Mouse (Mus musculus): ENCODE data around the gene Ccdc170. TPM values are rescaled to one million over a fixed set of nuclear protein-coding genes. Genes with fewer than 3 reads are reported as not detected.

The Ccdc170 gene
- polyA plus RNA-seq, 1 experiment from 2014 or later = 0.11 TPM

DNA sequence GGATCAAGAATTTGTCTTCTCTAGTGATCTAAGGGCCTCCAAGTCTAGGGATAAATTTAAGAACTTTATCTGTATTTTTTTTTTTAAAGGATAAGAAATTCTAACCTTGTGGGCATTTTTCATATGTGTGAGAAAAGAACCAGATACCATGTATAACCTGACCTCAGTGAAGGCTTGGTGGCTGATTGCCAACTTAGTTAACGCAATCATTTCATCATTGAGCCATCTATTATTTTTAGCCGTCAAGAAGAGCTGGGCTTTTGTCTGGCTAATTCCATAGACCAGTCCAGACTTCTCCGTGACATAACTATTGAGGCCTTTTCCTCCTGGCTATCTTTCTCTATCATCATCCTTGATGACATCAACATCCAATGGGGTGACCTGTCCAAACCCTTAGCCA is 6.9 kb upstream of the Ccdc170 start:
- Histone ChIP-seq H3K4me3 (ENCODE audit: low read depth, low read length) (no peak overlapping the region), H3K9me3 (ENCODE audit: control insufficient read depth, low read length) (no peaks in the 10 kb centered on the region), H3K36me3 (ENCODE audit: control insufficient read depth, insufficient read depth, low read length) (no peaks in the 10 kb centered on the region), H3K9ac (ENCODE audit: low read length) (no peak overlapping the region), H3K4me1 (ENCODE audit: control insufficient read depth, insufficient read depth, low read length) (no peaks in the 10 kb centered on the region), H3K27ac (ENCODE audit: low read depth, low read length) (no peak overlapping the region), H3K4me2 (no peak overlapping the region), H3K27me3 (ENCODE audit: control insufficient read depth, insufficient read depth, low read length) (no peaks in the 10 kb centered on the region)
- ATAC-seq (ENCODE audit: low FRiP score) (no peak), DNase-seq (ENCODE audit: low spot score, missing footprints) (peak; percentile 8)
- WGBS = 89% methylated on average over 3 of the region's 3 CpGs

DNA sequence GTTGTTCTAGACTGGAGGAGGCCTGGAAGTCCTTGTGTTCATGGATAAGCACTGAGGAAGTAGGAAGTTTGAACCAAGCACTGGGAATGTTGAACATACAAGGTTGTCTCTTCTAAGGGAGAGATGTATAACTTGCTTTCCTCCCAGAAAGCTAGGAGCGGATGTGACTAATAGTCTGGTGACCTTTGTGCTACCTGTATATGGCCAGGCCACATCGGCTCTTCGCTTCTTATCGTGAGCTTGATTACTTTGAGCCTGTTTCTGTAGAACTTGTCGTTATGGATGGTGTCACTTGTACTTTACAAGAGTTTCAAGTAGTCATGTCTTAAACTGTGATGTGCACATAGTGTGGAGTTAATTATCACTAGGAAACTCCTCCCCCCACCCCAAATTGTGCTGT is 5.7 kb upstream of the Ccdc170 start:
- H3K36me3 ChIP-seq (ENCODE audit: control insufficient read depth, insufficient read depth, low read length) = no peaks in the 10 kb centered on the region
- no peak overlapping the region for H3K9ac ChIP-seq (ENCODE audit: low read length)
- no peak overlapping the region for H3K4me2 ChIP-seq
- no peak overlapping the region for H3K4me3 ChIP-seq (ENCODE audit: low read depth, low read length)
- ATAC-seq (ENCODE audit: low FRiP score) (no peak), DNase-seq (ENCODE audit: low spot score, missing footprints) (no peak)
- WGBS = 92% methylated on average over 5 of the region's 5 CpGs
- H3K27ac ChIP-seq (ENCODE audit: low read depth, low read length) = no peak overlapping the region
- no peaks in the 10 kb centered on the region for H3K4me1 ChIP-seq (ENCODE audit: control insufficient read depth, insufficient read depth, low read length)
- no peaks in the 10 kb centered on the region for H3K9me3 ChIP-seq (ENCODE audit: control insufficient read depth, low read length)
- no peaks in the 10 kb centered on the region for H3K27me3 ChIP-seq (ENCODE audit: control insufficient read depth, insufficient read depth, low read length)

DNA sequence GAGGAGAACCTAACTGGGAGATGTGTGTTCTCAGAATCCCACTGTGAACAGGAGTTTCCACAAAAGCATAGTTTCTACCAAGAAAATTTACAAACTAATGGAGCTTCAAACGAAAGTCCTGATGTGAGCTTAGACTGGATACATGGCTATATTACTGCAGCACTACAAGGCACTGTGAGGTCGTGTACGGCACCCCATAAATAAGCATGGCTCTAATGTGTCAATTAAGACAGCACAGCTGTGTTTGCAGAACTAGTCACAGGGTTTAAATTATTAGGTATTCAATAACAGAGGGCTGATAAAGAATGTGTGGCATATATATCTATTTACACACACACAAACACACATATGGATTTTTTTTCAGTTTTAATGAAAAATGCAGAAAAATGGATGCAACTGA is 1.4 kb upstream of the Ccdc170 start:
- Histone ChIP-seq H3K4me1 (ENCODE audit: control insufficient read depth, insufficient read depth, low read length) (0 out of 2 replicates have a peak, but pooled peaks cover 3% of the 10 kb centered on the region), H3K27me3 (ENCODE audit: control insufficient read depth, insufficient read depth, low read length) (no peaks in the 10 kb centered on the region), H3K27ac (ENCODE audit: low read depth, low read length) (no peak overlapping the region), H3K36me3 (ENCODE audit: control insufficient read depth, insufficient read depth, low read length) (no peaks in the 10 kb centered on the region), H3K4me3 (ENCODE audit: low read depth, low read length) (no peak overlapping the region), H3K4me2 (no peak overlapping the region), H3K9me3 (ENCODE audit: control insufficient read depth, low read length) (no peaks in the 10 kb centered on the region), H3K9ac (ENCODE audit: low read length) (no peak overlapping the region)
- DNase-seq (ENCODE audit: low spot score, missing footprints) (no peak), ATAC-seq (ENCODE audit: low FRiP score) (no peak)
- WGBS = 93% methylated on average over 3 of the region's 3 CpGs

DNA sequence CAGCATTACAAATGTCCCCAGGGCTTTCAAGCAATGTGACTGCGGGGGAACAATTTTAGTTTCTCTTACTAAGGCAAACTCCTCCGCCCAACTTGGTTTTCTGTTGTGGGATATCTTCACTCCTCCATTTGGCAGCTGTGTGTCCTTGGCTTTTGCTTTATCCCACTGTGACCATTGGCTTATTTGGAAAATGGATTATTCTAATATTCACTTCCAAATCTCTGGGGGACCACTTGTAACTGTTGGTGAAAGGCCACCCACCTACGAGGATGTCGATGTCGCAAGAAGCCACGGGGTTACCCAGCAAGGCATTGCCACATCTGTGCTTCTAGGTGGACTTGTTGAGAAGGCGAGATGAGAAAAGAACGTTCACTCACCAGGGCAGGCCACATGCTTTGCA is 607 bp upstream of the Ccdc170 start:
- Histone ChIP-seq H3K9me3 (ENCODE audit: control insufficient read depth, low read length) (no peaks in the 10 kb centered on the region), H3K27ac (ENCODE audit: low read depth, low read length) (no peak overlapping the region), H3K4me2 (no peak overlapping the region), H3K9ac (ENCODE audit: low read length) (no peak overlapping the region), H3K27me3 (ENCODE audit: control insufficient read depth, insufficient read depth, low read length) (no peaks in the 10 kb centered on the region), H3K4me3 (ENCODE audit: low read depth, low read length) (no peak overlapping the region), H3K36me3 (ENCODE audit: control insufficient read depth, insufficient read depth, low read length) (no peaks in the 10 kb centered on the region), H3K4me1 (ENCODE audit: control insufficient read depth, insufficient read depth, low read length) (0 out of 2 replicates have a peak, but pooled peaks cover 3% of the 10 kb centered on the region)
- no peak for DNase-seq (ENCODE audit: low spot score, missing footprints)
- 81% methylated on average over 8 of the region's 8 CpGs for WGBS
- ATAC-seq (ENCODE audit: low FRiP score) = no peak

DNA sequence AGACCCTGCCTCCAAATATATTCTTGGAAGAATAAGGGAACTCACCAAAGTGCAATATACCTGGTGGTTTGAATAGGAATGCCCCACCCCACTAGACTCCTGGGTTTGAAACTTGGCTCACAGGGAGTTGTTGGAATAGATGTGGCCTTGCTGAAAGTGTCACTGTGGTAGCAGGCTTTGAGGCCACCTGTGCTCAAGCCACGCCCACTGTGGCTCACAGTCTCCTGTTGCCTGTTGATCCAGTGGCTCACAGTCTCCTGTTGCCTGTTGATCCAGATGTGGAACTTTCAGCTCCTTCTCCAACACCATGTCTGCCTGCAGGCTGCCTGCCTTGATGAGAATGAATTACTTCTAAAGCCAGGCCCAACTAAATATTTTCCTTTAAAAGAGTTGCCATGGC is 1.5 kb downstream of the Ccdc170 start:
- Histone ChIP-seq H3K27ac (ENCODE audit: low read depth, low read length) (no peak overlapping the region), H3K9me3 (ENCODE audit: control insufficient read depth, low read length) (no peaks in the 10 kb centered on the region), H3K4me2 (no peak overlapping the region), H3K4me1 (ENCODE audit: control insufficient read depth, insufficient read depth, low read length) (0 out of 2 replicates have a peak, but pooled peaks cover 3% of the 10 kb centered on the region), H3K27me3 (ENCODE audit: control insufficient read depth, insufficient read depth, low read length) (no peaks in the 10 kb centered on the region), H3K4me3 (ENCODE audit: low read depth, low read length) (no peak overlapping the region), H3K9ac (ENCODE audit: low read length) (no peak overlapping the region), H3K36me3 (ENCODE audit: control insufficient read depth, insufficient read depth, low read length) (no peaks in the 10 kb centered on the region)
- 88% methylated on average over 1 of the region's 1 CpGs for WGBS
- ATAC-seq (ENCODE audit: low FRiP score) = no peak
- no peak for DNase-seq (ENCODE audit: low spot score, missing footprints)

DNA sequence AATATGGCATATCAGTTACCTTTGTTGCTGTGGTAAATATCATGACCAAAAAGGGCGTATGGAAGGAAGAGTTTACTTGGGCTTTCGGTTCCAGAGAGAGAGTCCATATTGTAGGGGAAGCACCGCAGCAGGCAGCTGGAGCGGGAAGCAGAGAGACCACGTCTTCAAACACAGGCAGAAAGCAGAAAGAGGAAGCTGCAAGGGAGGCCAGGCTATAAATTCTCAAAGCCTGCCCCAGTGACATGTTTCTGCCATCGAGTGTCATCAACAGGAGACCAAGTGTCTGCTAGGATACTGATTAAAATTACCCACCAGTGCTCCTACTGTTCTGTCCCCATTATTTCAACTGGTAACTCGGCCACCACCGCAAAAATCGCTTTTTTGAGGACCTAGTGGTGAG is 2.7 kb downstream of the Ccdc170 start:
- Histone ChIP-seq H3K36me3 (ENCODE audit: control insufficient read depth, insufficient read depth, low read length) (no peaks in the 10 kb centered on the region), H3K9me3 (ENCODE audit: control insufficient read depth, low read length) (no peaks in the 10 kb centered on the region), H3K4me3 (ENCODE audit: low read depth, low read length) (no peak overlapping the region), H3K27me3 (ENCODE audit: control insufficient read depth, insufficient read depth, low read length) (no peaks in the 10 kb centered on the region), H3K4me1 (ENCODE audit: control insufficient read depth, insufficient read depth, low read length) (0 out of 2 replicates have a peak, but pooled peaks cover 3% of the 10 kb centered on the region), H3K9ac (ENCODE audit: low read length) (no peak overlapping the region), H3K27ac (ENCODE audit: low read depth, low read length) (no peak overlapping the region), H3K4me2 (no peak overlapping the region)
- ATAC-seq (ENCODE audit: low FRiP score) (no peak), DNase-seq (ENCODE audit: low spot score, missing footprints) (no peak)
- 84% methylated on average over 9 of the region's 9 CpGs for WGBS

DNA sequence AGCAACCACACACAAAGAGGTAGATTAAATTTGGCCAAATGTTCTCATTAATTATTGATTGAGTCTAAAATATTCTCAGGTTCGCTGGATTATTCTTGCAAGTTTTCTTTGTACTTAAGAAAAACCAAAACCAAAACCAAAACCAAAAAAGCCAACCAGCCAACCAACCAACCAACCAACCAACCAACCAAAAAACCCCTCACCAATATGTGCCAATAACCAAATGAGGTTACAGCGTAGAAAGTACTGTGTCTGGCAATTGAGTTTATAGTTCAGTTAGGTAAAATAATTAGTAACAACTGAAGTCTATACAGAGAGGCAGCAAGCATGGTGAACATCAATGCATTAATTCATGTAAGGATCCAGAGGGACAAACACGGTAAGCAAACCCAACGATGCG is 7.6 kb downstream of the Ccdc170 start:
- no peak for DNase-seq (ENCODE audit: low spot score, missing footprints)
- H3K4me2 ChIP-seq = no peak overlapping the region
- 67% methylated on average over 5 of the region's 5 CpGs for WGBS
- ATAC-seq (ENCODE audit: low FRiP score) = no peak
- H3K27me3 ChIP-seq (ENCODE audit: control insufficient read depth, insufficient read depth, low read length) = no peaks in the 10 kb centered on the region
- H3K4me3 ChIP-seq (ENCODE audit: low read depth, low read length) = no peak overlapping the region
- no peak overlapping the region for H3K9ac ChIP-seq (ENCODE audit: low read length)
- H3K9me3 ChIP-seq (ENCODE audit: control insufficient read depth, low read length) = no peaks in the 10 kb centered on the region
- H3K36me3 ChIP-seq (ENCODE audit: control insufficient read depth, insufficient read depth, low read length) = no peaks in the 10 kb centered on the region
- no peak overlapping the region for H3K27ac ChIP-seq (ENCODE audit: low read depth, low read length)
- no peaks in the 10 kb centered on the region for H3K4me1 ChIP-seq (ENCODE audit: control insufficient read depth, insufficient read depth, low read length)

DNA sequence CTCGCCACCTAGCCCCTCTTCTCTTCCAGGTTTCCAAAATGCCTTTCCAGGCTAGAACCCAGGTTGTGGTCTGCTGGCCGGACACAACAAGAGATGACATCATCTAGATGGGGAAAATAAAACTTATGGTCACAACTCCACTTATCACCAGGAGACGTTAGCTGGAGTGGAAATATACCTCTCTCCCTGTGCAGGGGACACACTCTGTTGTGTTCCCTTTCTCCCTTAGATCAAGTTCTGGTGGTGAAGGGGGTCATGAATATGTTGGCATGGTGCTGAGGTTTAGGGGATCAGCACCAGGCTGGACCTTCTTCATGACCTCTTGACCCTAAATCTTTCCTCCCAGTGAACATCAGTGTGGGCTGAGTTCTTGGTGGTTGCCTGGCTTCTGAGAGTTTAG is 9.0 kb downstream of the Ccdc170 start:
- Histone ChIP-seq H3K4me1 (ENCODE audit: control insufficient read depth, insufficient read depth, low read length) (no peaks in the 10 kb centered on the region), H3K9ac (ENCODE audit: low read length) (no peak overlapping the region), H3K9me3 (ENCODE audit: control insufficient read depth, low read length) (no peaks in the 10 kb centered on the region), H3K36me3 (ENCODE audit: control insufficient read depth, insufficient read depth, low read length) (no peaks in the 10 kb centered on the region), H3K4me3 (ENCODE audit: low read depth, low read length) (no peak overlapping the region), H3K27ac (ENCODE audit: low read depth, low read length) (no peak overlapping the region), H3K4me2 (no peak overlapping the region), H3K27me3 (ENCODE audit: control insufficient read depth, insufficient read depth, low read length) (no peaks in the 10 kb centered on the region)
- DNase-seq (ENCODE audit: low spot score, missing footprints) (no peak), ATAC-seq (ENCODE audit: low FRiP score) (no peak)
- WGBS = 57% methylated on average over 2 of the region's 3 CpGs

DNA sequence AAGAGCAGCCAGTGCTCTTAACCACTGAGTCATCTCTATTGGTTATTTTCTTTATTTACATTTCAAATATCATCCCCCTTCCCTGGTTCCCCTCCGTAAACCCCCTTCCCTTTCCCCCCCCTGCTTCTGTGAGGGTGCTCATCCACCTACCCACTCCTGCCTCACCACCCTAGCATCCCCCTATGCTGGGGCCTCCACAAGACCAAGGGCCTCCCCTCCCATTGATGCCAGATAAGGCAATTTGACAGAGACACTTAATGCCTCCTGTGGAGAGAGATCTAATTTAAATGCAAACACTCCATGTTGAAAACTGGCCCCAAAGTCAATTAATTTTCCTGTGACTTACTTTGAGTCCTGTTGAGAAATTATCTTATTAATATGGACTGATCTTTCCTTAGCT is 9.7 kb downstream of the Ccdc170 start:
- Histone ChIP-seq H3K36me3 (ENCODE audit: control insufficient read depth, insufficient read depth, low read length) (no peaks in the 10 kb centered on the region), H3K4me3 (ENCODE audit: low read depth, low read length) (no peak overlapping the region), H3K27ac (ENCODE audit: low read depth, low read length) (no peak overlapping the region), H3K4me2 (no peak overlapping the region), H3K4me1 (ENCODE audit: control insufficient read depth, insufficient read depth, low read length) (no peaks in the 10 kb centered on the region), H3K9ac (ENCODE audit: low read length) (no peak overlapping the region), H3K27me3 (ENCODE audit: control insufficient read depth, insufficient read depth, low read length) (no peaks in the 10 kb centered on the region), H3K9me3 (ENCODE audit: control insufficient read depth, low read length) (no peaks in the 10 kb centered on the region)
- DNase-seq (ENCODE audit: low spot score, missing footprints) (no peak), ATAC-seq (ENCODE audit: low FRiP score) (0 out of 2 replicates have a peak, but pooled peaks have one; percentile 33)
- WGBS = 41% methylated on average over 1 of the region's 1 CpGs

DNA sequence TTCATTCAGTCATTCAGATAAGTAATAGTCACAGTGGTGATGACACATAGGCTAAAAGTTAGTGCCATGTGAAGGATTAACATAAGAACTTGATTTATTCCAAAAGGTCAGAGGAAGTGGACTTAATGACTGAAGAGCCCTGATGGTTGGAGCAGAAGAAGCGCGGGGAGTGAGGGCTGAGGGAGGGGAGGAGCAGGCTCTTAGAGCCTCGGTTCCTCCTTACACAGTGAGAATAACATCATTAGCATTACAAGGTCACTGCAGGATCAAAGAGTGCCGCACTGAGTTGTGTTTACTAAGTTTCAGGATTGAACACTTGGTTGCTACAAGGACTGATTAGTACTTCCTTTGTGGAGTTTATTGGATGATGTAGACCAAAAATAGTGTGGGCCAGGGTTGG is 10.6 kb downstream of the Ccdc170 start:
- Histone ChIP-seq H3K27me3 (ENCODE audit: control insufficient read depth, insufficient read depth, low read length) (no peaks in the 10 kb centered on the region), H3K27ac (ENCODE audit: low read depth, low read length) (no peak overlapping the region), H3K4me3 (ENCODE audit: low read depth, low read length) (no peak overlapping the region), H3K9me3 (ENCODE audit: control insufficient read depth, low read length) (no peaks in the 10 kb centered on the region), H3K4me2 (no peak overlapping the region), H3K9ac (ENCODE audit: low read length) (no peak overlapping the region), H3K4me1 (ENCODE audit: control insufficient read depth, insufficient read depth, low read length) (no peaks in the 10 kb centered on the region), H3K36me3 (ENCODE audit: control insufficient read depth, insufficient read depth, low read length) (no peaks in the 10 kb centered on the region)
- ATAC-seq (ENCODE audit: low FRiP score) (no peak), DNase-seq (ENCODE audit: low spot score, missing footprints) (no peak)
- WGBS = 8% methylated on average over 4 of the region's 4 CpGs
